Mouse (Mus musculus) limb, embryonic 14.5 days (tissue): ENCODE data around the gene Cd160. TPM values are rescaled to one million over a fixed set of nuclear protein-coding genes. Genes with fewer than 3 reads are reported as not detected.

ENCODE experiments used
- ATAC-seq: fragments of 200-750 bp; cut with Nextera tagmentation; 2 replicates; pipeline ENCODE4 v1.8.0; 2017; ENCODE audit warnings: low read depth, moderate number of reproducible peaks, moderate TSS enrichment; ENCODE audit not compliant: low FRiP score
- DNase-seq: peaks from one replicate; pipeline ENCODE4 v3.0.0-alpha.2; 2015; ENCODE audit warnings: low spot score
- H3K27ac ChIP-seq: fragments of 300-500 bp; sonication (generic); replicated peaks from 2 replicates; pipeline ENCODE4 v1.5.1; 2014; ENCODE audit warnings: low read depth, mild to moderate bottlenecking, low read length, moderate library complexity, mixed read lengths
- H3K27me3 ChIP-seq: fragments of 300-500 bp; sonication (generic); 2 replicates; pipeline ENCODE4 v1.6.1; 2014; ENCODE audit warnings: low read length, mixed read lengths; ENCODE audit not compliant: control insufficient read depth, insufficient read depth
- H3K36me3 ChIP-seq: fragments of 300-500 bp; sonication (generic); 2 replicates; pipeline ENCODE4 v1.6.1; 2014; ENCODE audit warnings: mild to moderate bottlenecking, low read length, moderate library complexity, mixed read lengths; ENCODE audit not compliant: control insufficient read depth, insufficient read depth
- H3K4me1 ChIP-seq: fragments of 300-500 bp; sonication (generic); 2 replicates; pipeline ENCODE4 v1.6.1; 2014; ENCODE audit warnings: antibody characterized with exemption, low read length, mixed read lengths; ENCODE audit not compliant: control insufficient read depth, insufficient read depth
- H3K4me2 ChIP-seq: fragments of 300-500 bp; sonication (generic); replicated peaks from 2 replicates; pipeline ENCODE4 v1.6.1; 2014; ENCODE audit warnings: low read depth, mild to moderate bottlenecking, low read length, moderate library complexity; ENCODE audit not compliant: severe bottlenecking
- H3K4me3 ChIP-seq: fragments of 300-500 bp; sonication (generic); replicated peaks from 2 replicates; pipeline ENCODE4 v1.5.1; 2014; ENCODE audit warnings: low read length
- H3K9ac ChIP-seq: fragments of 300-500 bp; sonication (generic); 2 replicates; pipeline ENCODE4 v1.6.1; 2014; ENCODE audit warnings: mild to moderate bottlenecking, low read depth, low read length, moderate library complexity; ENCODE audit not compliant: severe bottlenecking
- H3K9me3 ChIP-seq: fragments of 300-500 bp; sonication (generic); 2 replicates; pipeline ENCODE4 v1.6.1; 2016; ENCODE audit warnings: low read length; ENCODE audit not compliant: control insufficient read depth
- POLR2A ChIP-seq: fragments of 200-500 bp; IDR thresholded peaks from 2 replicates; pipeline ENCODE4 v1.8.0; 2012; ENCODE audit warnings: inconsistent platforms, mild to moderate bottlenecking, moderate library complexity, borderline replicate concordance; ENCODE audit not compliant: insufficient read depth, insufficient read length; ENCODE audit errors: extremely low read depth
- WGBS: fragments of 180-500 bp; shearing (Covaris S2); extraction: QIAGEN DNeasy Blood & Tissue Kit; methylation state at CpG from one replicate; pipeline ENCODE4 v1.1.7; 2014; 5-methylcytosine and 5-hydroxymethylcytosine counted together
- polyA plus RNA-seq, 2 experiments: library from polyadenylated mRNA; depleted of rRNA in 1 of 2; stranded (reverse) in 1 of 2; unstranded in 1 of 2; fragments of >200 nt; fragmentation: Nextera tagmentation in 1 of 2; extraction: Ambion mirVana in 1 of 2; gene quantifications; 2 replicates each; pipeline versions ENCODE4 v1.2.1 to v1.2.3; 2012 to 2014

The Cd160 gene
- polyA plus RNA-seq, 2 experiments, result 0.09 to 0.23 TPM

DNA sequence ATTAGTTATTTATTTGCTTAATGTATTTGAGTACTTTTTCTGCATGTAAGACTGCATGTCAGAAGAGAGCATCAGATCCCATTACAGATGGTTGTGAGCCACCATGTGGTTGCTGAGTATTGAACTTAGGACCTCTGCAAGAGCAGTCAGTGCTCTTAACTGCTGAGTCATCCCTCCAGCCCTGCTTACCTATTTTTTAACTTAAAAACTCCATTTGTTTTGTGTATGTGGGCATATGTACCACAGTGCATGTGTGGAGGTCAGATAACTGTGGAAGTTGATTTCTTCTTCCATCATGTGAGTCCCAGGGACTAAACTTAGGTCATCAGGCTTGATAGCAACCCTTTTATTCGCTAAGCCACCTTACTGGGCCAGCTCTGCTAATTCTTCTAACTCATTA is 41.4 kb downstream of the Cd160 start:
- no peaks in the 10 kb centered on the region for H3K4me1 ChIP-seq
- 96% methylated on average over 1 of the region's 1 CpGs for WGBS
- no peak overlapping the region for H3K27ac ChIP-seq
- peaks cover 50% of the 10 kb centered on the region for H3K36me3 ChIP-seq
- H3K9me3 ChIP-seq, result no peaks in the 10 kb centered on the region
- no peak for DNase-seq
- TF ChIP-seq POLR2A, result no peak
- ATAC-seq, result no peak
- no peak overlapping the region for H3K9ac ChIP-seq
- no peaks in the 10 kb centered on the region for H3K27me3 ChIP-seq
- H3K4me2 ChIP-seq, result no peak overlapping the region
- H3K4me3 ChIP-seq, result no peak overlapping the region

DNA sequence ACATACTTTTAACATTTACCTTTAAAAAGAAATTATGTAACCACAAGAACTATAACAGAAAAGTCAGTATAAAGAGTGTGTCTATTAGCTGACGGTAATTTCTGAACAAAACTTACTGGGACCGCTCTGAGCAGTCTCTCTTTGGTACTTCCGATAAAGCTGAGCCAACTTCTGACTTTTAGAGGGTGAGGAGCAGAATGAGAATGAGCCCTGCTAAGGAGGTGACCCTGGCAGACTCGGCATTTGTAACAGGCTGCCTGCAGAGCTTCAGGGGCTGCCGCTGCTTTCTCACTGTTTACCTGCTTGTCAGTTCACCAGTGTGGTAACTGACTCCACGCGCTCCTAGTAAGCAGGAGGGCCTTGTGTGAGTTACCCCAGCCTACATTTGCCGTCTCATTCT is 46.9 kb downstream of the Cd160 start:
- WGBS, result 88% methylated on average over 8 of the region's 8 CpGs
- H3K36me3 ChIP-seq, result peaks cover 25% of the 10 kb centered on the region
- H3K4me1 ChIP-seq, result no peaks in the 10 kb centered on the region
- H3K4me2 ChIP-seq, result no peak overlapping the region
- no peak for DNase-seq
- no peaks in the 10 kb centered on the region for H3K27me3 ChIP-seq
- no peak for ATAC-seq
- no peak overlapping the region for H3K4me3 ChIP-seq
- H3K27ac ChIP-seq, result no peak overlapping the region
- no peak overlapping the region for H3K9ac ChIP-seq
- TF ChIP-seq POLR2A, result no peak
- H3K9me3 ChIP-seq, result no peaks in the 10 kb centered on the region

DNA sequence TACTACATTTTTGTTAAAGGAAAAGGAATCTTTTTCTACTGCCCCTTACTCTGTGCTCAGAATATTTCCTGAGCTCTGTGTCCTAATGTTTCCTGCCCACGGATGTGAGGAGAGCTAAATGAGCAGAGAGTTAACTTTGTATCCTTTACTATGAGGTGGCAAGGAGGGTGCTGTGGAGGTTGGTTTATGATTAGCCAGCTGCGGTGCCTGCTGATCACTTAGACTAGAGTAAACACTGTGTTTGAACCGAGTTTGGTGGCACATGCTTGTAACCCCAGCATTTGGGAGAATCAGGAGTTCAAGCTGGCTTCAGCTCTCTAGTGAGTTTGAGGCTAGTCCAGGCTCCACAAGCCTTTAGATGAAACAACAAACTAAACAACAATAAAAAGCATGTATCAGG is 52.0 kb downstream of the Cd160 start:
- no peak for ATAC-seq
- H3K4me2 ChIP-seq, result no peak overlapping the region
- no peak overlapping the region for H3K4me3 ChIP-seq
- H3K4me1 ChIP-seq, result no peaks in the 10 kb centered on the region
- WGBS, result 80% methylated on average over 3 of the region's 3 CpGs
- no peak for DNase-seq
- no peak for TF ChIP-seq POLR2A
- H3K9me3 ChIP-seq, result no peaks in the 10 kb centered on the region
- H3K9ac ChIP-seq, result no peak overlapping the region
- H3K27ac ChIP-seq, result no peak overlapping the region
- peaks cover 17% of the 10 kb centered on the region for H3K36me3 ChIP-seq
- no peaks in the 10 kb centered on the region for H3K27me3 ChIP-seq

DNA sequence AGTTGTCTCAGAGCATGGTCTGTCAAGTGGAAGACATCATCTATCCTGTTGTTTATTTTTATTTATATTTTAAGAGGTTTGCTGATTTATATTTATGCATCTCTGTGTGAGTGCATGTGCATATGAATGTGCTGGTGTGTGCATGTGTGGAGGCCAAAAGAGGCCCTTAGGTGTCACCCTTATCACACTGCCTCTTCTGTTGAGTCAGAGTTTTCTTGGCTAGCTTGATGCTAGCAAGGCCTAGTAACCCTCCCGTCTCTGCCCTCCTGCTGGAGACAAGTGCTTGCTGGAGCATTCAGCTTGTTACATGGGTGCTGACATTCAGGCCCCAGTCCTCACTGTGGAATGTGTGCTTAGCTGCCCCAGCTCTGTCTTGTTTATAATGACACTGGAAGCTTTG is 56.2 kb downstream of the Cd160 start:
- ATAC-seq (no peak), DNase-seq (no peak)
- H3K9me3 ChIP-seq, result no peaks in the 10 kb centered on the region
- 50% methylated on average over 1 of the region's 1 CpGs for WGBS
- no peaks in the 10 kb centered on the region for H3K27me3 ChIP-seq
- TF ChIP-seq POLR2A, result no peak
- no peak overlapping the region for H3K4me3 ChIP-seq
- no peaks in the 10 kb centered on the region for H3K4me1 ChIP-seq
- H3K27ac ChIP-seq, result no peak overlapping the region
- H3K9ac ChIP-seq, result no peak overlapping the region
- peaks cover 17% of the 10 kb centered on the region for H3K36me3 ChIP-seq
- no peak overlapping the region for H3K4me2 ChIP-seq

DNA sequence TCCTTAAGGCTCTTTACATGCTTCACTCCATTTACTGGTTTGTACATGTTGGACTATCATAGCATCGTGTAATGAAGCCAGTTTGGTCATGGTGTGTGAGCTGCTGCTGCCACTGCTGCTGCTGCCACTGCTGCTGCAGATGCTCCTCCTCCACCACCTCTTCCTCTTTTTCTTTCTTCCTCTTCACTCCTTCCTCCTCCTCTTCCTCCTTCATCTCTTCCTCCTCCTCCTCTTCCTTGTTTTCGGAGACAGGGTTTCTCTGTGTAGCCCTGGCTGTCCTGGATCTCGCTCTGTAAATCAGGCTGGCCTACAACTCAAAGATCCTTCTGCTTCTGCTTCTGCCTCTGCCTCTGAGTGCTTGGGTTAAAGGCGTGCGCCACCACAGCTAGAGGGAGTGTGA is 59.2 kb downstream of the Cd160 start:
- TF ChIP-seq POLR2A, result no peak
- Histone ChIP-seq H3K27me3 (no peaks in the 10 kb centered on the region), H3K36me3 (peaks cover 6% of the 10 kb centered on the region), H3K9me3 (no peaks in the 10 kb centered on the region), H3K27ac (no peak overlapping the region), H3K4me3 (no peak overlapping the region), H3K9ac (no peak overlapping the region), H3K4me2 (no peak overlapping the region), H3K4me1 (no peaks in the 10 kb centered on the region)
- ATAC-seq (no peak), DNase-seq (no peak)
- WGBS, result 87% methylated on average over 5 of the region's 5 CpGs

DNA sequence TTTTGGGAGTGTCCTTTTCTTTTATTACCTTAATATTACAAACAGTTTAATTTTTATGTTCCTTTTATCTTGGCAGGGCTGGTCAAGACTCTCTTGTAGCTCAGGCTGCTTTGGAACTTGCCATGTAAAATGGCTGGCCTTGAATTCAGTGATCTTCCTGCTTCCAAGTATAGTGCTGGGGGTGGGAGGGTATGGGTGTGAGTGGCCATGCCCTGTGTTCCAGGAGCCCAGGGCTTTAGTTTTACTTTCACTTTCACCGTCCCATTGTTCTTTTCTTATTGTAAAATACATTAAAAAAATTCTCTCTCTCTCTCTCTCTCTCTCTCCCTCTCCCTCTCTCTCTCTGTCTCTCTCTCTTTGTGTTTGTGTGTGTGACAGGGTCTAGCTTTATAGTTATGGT is 64.6 kb downstream of the Cd160 start:
- Histone ChIP-seq H3K9me3 (no peaks in the 10 kb centered on the region), H3K27ac (no peak overlapping the region), H3K36me3 (peaks cover 9% of the 10 kb centered on the region), H3K4me2 (no peak overlapping the region), H3K9ac (no peak overlapping the region), H3K27me3 (no peaks in the 10 kb centered on the region), H3K4me3 (no peak overlapping the region), H3K4me1 (no peaks in the 10 kb centered on the region)
- no peak for ATAC-seq
- no peak for TF ChIP-seq POLR2A
- DNase-seq, result no peak
- 88% methylated on average over 1 of the region's 1 CpGs for WGBS
